Comparison of ENCODE assay signal across 8 mouse cellular contexts in genomic region chr5:136962501-136962900, GRCm38 (mm10). TPM values are rescaled to one million over a fixed set of nuclear protein-coding genes. Genes with fewer than 3 reads are reported as not detected.
A peak's percentile ranks its signal among the peaks of the same experiment; 100 is the strongest.
DNase-seq lines count a peak whose midpoint lies in the region; ATAC-seq and TF ChIP-seq lines count a peak whose summit lies in the region.

No protein-coding gene starts in this region.

- H3K4me1 ChIP-seq in embryonic facial prominence, embryonic 14.5 days (ENCODE audit: control insufficient read depth, insufficient read depth, low read length): peaks cover 4% of the 10 kb centered on the region; the same call in 1 of the 2 replicates
- peaks cover 14% of the 10 kb centered on the region for H3K4me1 ChIP-seq in limb, embryonic 14.5 days (ENCODE audit: control insufficient read depth, insufficient read depth, low read length)
- peaks cover 11% of the 10 kb centered on the region for H3K4me1 ChIP-seq in midbrain, embryonic 16.5 days (ENCODE audit: control insufficient read depth, insufficient read depth, low read length)

- peak overlapping the region; percentile 73 for H3K9ac ChIP-seq in embryonic facial prominence, embryonic 14.5 days (ENCODE audit: low read depth, low read length)
- peak overlapping the region; percentile 77 for H3K9ac ChIP-seq in limb, embryonic 14.5 days (ENCODE audit: low read depth, low read length, severe bottlenecking)
- peak overlapping the region; percentile 82 for H3K9ac ChIP-seq in midbrain, embryonic 16.5 days (ENCODE audit: low read depth, low read length)

- no peaks in the 10 kb centered on the region for H3K9me3 ChIP-seq in embryonic facial prominence, embryonic 14.5 days (ENCODE audit: control insufficient read depth, low read length)
- no peaks in the 10 kb centered on the region for H3K9me3 ChIP-seq in limb, embryonic 14.5 days (ENCODE audit: control insufficient read depth, low read length)
- H3K9me3 ChIP-seq in midbrain, embryonic 16.5 days (replicated peaks; ENCODE audit: control insufficient read depth, low read length, poor library complexity, severe bottlenecking): no peaks in the 10 kb centered on the region

- H3K4me3 ChIP-seq in embryonic facial prominence, embryonic 14.5 days (ENCODE audit: low read depth, low read length): peak overlapping the region; percentile 60
- H3K4me3 ChIP-seq in limb, embryonic 14.5 days (replicated peaks; ENCODE audit: low read length): peak overlapping the region; percentile 76
- H3K4me3 ChIP-seq in midbrain, embryonic 16.5 days (ENCODE audit: low read depth, low read length): peak overlapping the region; percentile 67

- DNase-seq in 3T3-L1 (ENCODE audit: low read depth, low spot score): peak; percentile 93
- peak; percentile 60 for DNase-seq in adrenal gland, postnatal 4 days (ENCODE audit: low spot score in 2 of 2)
- DNase-seq in embryonic facial prominence, embryonic 14.5 days (ENCODE audit: low spot score): peak; percentile 81
- peak; percentile 79 for DNase-seq in heart, adult 8-10 months (ENCODE audit: low spot score)
- DNase-seq in kidney, adult 8-10 months: peak; percentile 77 to 88
- peak; percentile 83 for DNase-seq in limb, embryonic 14.5 days (ENCODE audit: low spot score)
- peak; percentile 75 to 86 for DNase-seq in spleen, postnatal 14 days (ENCODE audit: low spot score in 2 of 2)

- H3K36me3 ChIP-seq in embryonic facial prominence, embryonic 14.5 days (ENCODE audit: control insufficient read depth, insufficient read depth, low read length): peaks cover 35% of the 10 kb centered on the region
- H3K36me3 ChIP-seq in limb, embryonic 14.5 days (ENCODE audit: control insufficient read depth, insufficient read depth, low read length): peaks cover 36% of the 10 kb centered on the region
- peaks cover 13% of the 10 kb centered on the region for H3K36me3 ChIP-seq in midbrain, embryonic 16.5 days (ENCODE audit: control insufficient read depth, insufficient read depth, low read length)

- WGBS in embryonic facial prominence, embryonic 14.5 days: 5% methylated on average over 10 of the region's 10 CpGs
- under 1% methylated on average over 10 of the region's 10 CpGs for WGBS in limb, embryonic 14.5 days
- under 1% methylated on average over 10 of the region's 10 CpGs for WGBS in midbrain, embryonic 16.5 days

- H3K27ac ChIP-seq in embryonic facial prominence, embryonic 14.5 days (replicated peaks; ENCODE audit: low read depth, low read length): peak overlapping the region; percentile 76
- peak overlapping the region; percentile 65 for H3K27ac ChIP-seq in limb, embryonic 14.5 days (replicated peaks; ENCODE audit: low read depth, low read length)
- H3K27ac ChIP-seq in midbrain, embryonic 16.5 days (ENCODE audit: low read length): peak overlapping the region; percentile 95

- no peak for TF ChIP-seq POLR2A in limb, embryonic 14.5 days (IDR thresholded peaks at IDR 0.05; ENCODE audit: borderline replicate concordance, extremely low read depth, insufficient read depth, insufficient read length)

- no peaks in the 10 kb centered on the region for H3K27me3 ChIP-seq in embryonic facial prominence, embryonic 14.5 days (replicated peaks; ENCODE audit: control insufficient read depth, insufficient read depth, low read length)
- H3K27me3 ChIP-seq in limb, embryonic 14.5 days (ENCODE audit: control insufficient read depth, insufficient read depth, low read length): no peaks in the 10 kb centered on the region
- no peaks in the 10 kb centered on the region for H3K27me3 ChIP-seq in midbrain, embryonic 16.5 days (ENCODE audit: control insufficient read depth, insufficient read depth, low read depth, low read length)

- H3K4me2 ChIP-seq in embryonic facial prominence, embryonic 14.5 days (ENCODE audit: low read depth, low read length): peak overlapping the region; percentile 71
- H3K4me2 ChIP-seq in limb, embryonic 14.5 days (replicated peaks; ENCODE audit: low read depth, low read length, severe bottlenecking): peak overlapping the region; percentile 87
- peak overlapping the region; percentile 78 for H3K4me2 ChIP-seq in midbrain, embryonic 16.5 days (ENCODE audit: low read length)

- peak; percentile 79 for ATAC-seq in embryonic facial prominence, embryonic 14.5 days (ENCODE audit: low read depth)
- ATAC-seq in limb, embryonic 14.5 days (ENCODE audit: low FRiP score, low read depth): peak; percentile 73
- ATAC-seq in midbrain, embryonic 16.5 days: peak; percentile 61

RNA-seq across cellular contexts. Expression of gene Cldn15, which starts 3.9 kb away (rescaled TPM):
- total RNA-seq in adrenal gland, postnatal 4 days (2021): 10 to 100 TPM; 11.1 to 13.4 TPM
- polyA plus RNA-seq in embryonic facial prominence, embryonic 14.5 days (2014; fragmentation: Nextera tagmentation; extraction: Ambion mirVana): 0.77 and 0.97 TPM in 2 replicates
- total RNA-seq in heart, adult 8-10 months (2022): 1 to 10 TPM; 5.1 to 8.7 (median 8.0) TPM
- 0.60 and 0.74 TPM in 2 replicates for polyA plus RNA-seq in limb, embryonic 14.5 days (2012; rRNA removed)
- 0.28 TPM in 1 of 2 replicates, not detected in the other for polyA plus RNA-seq in limb, embryonic 14.5 days (2014; fragmentation: Nextera tagmentation; extraction: Ambion mirVana)
- polyA plus RNA-seq in midbrain, embryonic 16.5 days (2015; fragmentation: Nextera tagmentation; extraction: Ambion mirVana): 0.15 and 0.30 TPM in 2 replicates

RNA-seq across cellular contexts. Expression of gene Fis1, which starts 9.4 kb away (rescaled TPM):
- 100 to 1,000 TPM; 211 to 213 TPM for total RNA-seq in adrenal gland, postnatal 4 days (2021)
- 266 and 270 TPM in 2 replicates for polyA plus RNA-seq in embryonic facial prominence, embryonic 14.5 days (2014; fragmentation: Nextera tagmentation; extraction: Ambion mirVana)
- total RNA-seq in heart, adult 8-10 months (2022): 100 to 1,000 TPM; 192 to 210 (median 197) TPM
- polyA plus RNA-seq in limb, embryonic 14.5 days (2012; rRNA removed): 194 and 225 TPM in 2 replicates
- 284 and 300 TPM in 2 replicates for polyA plus RNA-seq in limb, embryonic 14.5 days (2014; fragmentation: Nextera tagmentation; extraction: Ambion mirVana)
- 346 and 355 TPM in 2 replicates for polyA plus RNA-seq in midbrain, embryonic 16.5 days (2015; fragmentation: Nextera tagmentation; extraction: Ambion mirVana)

RNA-seq across cellular contexts. Expression of gene Plod3, which starts 24.3 kb away (rescaled TPM):
- 10 to 100 TPM; 60.4 to 64.7 TPM for total RNA-seq in adrenal gland, postnatal 4 days (2021)
- polyA plus RNA-seq in embryonic facial prominence, embryonic 14.5 days (2014; fragmentation: Nextera tagmentation; extraction: Ambion mirVana): 51.1 and 62.2 TPM in 2 replicates
- total RNA-seq in heart, adult 8-10 months (2022): 10 to 100 TPM; 28.8 to 35.8 (median 34.9) TPM
- 114 and 126 TPM in 2 replicates for polyA plus RNA-seq in limb, embryonic 14.5 days (2012; rRNA removed)
- polyA plus RNA-seq in limb, embryonic 14.5 days (2014; fragmentation: Nextera tagmentation; extraction: Ambion mirVana): 54.0 and 55.1 TPM in 2 replicates
- polyA plus RNA-seq in midbrain, embryonic 16.5 days (2015; fragmentation: Nextera tagmentation; extraction: Ambion mirVana): 34.7 and 37.9 TPM in 2 replicates

RNA-seq across cellular contexts. Expression of gene Znhit1, which starts 25.3 kb away (rescaled TPM):
- 10 to 100 TPM; 57.4 to 60.6 TPM for total RNA-seq in adrenal gland, postnatal 4 days (2021)
- 76.6 and 85.8 TPM in 2 replicates for polyA plus RNA-seq in embryonic facial prominence, embryonic 14.5 days (2014; fragmentation: Nextera tagmentation; extraction: Ambion mirVana)
- total RNA-seq in heart, adult 8-10 months (2022): 10 to 100 TPM; 65.8 to 76.4 (median 71.6) TPM
- polyA plus RNA-seq in limb, embryonic 14.5 days (2012; rRNA removed): 82.4 and 82.7 TPM in 2 replicates
- polyA plus RNA-seq in limb, embryonic 14.5 days (2014; fragmentation: Nextera tagmentation; extraction: Ambion mirVana): 105 and 112 TPM in 2 replicates
- polyA plus RNA-seq in midbrain, embryonic 16.5 days (2015; fragmentation: Nextera tagmentation; extraction: Ambion mirVana): 136 and 144 TPM in 2 replicates

RNA-seq across cellular contexts. Expression of gene Ift22, which starts 54.6 kb away (rescaled TPM):
- 10 to 100 TPM; 33.6 to 38.2 TPM for total RNA-seq in adrenal gland, postnatal 4 days (2021)
- 73.8 and 93.3 TPM in 2 replicates for polyA plus RNA-seq in embryonic facial prominence, embryonic 14.5 days (2014; fragmentation: Nextera tagmentation; extraction: Ambion mirVana)
- total RNA-seq in heart, adult 8-10 months (2022): 10 to 100 TPM in 2 of 4 experiments, 1 to 10 TPM in 2; 8.7 to 14.6 (median 10.3) TPM
- polyA plus RNA-seq in limb, embryonic 14.5 days (2012; rRNA removed): 23.4 and 28.8 TPM in 2 replicates
- polyA plus RNA-seq in limb, embryonic 14.5 days (2014; fragmentation: Nextera tagmentation; extraction: Ambion mirVana): 56.6 and 58.9 TPM in 2 replicates
- 133 and 134 TPM in 2 replicates for polyA plus RNA-seq in midbrain, embryonic 16.5 days (2015; fragmentation: Nextera tagmentation; extraction: Ambion mirVana)

Comparison
In these comparisons a context has a peak if more than half of its experiments do, and no peak if none do; other contexts are left out.
1. Peak in every context shown above with its lines: DNase-seq, ATAC-seq, H3K4me3 ChIP-seq and H3K27ac ChIP-seq.